Mouse (Mus musculus) gastrocnemius, adult 2 months (tissue): ENCODE data around the gene Gse1. TPM values are rescaled to one million over a fixed set of nuclear protein-coding genes. Genes with fewer than 3 reads are reported as not detected.

Experiments used
- DNase-seq: peaks from one replicate; pipeline ENCODE4 v3.0.0; 2022
- H3K27ac ChIP-seq: fragments of 200-600 bp; 2 replicates; pipeline ENCODE4 v1.8.1; 2022; ENCODE audit warnings: mild to moderate bottlenecking
- H3K4me3 ChIP-seq: fragments of 200-600 bp; 2 replicates; pipeline ENCODE4 v1.8.1; 2022; ENCODE audit warnings: mild to moderate bottlenecking, moderate library complexity
- CTCF ChIP-seq: fragments of 200-600 bp; IDR thresholded peaks from 2 replicates; pipeline ENCODE4 v1.8.1; 2022; ENCODE audit warnings: antibody characterized with exemption, mild to moderate bottlenecking, moderate library complexity
- intact Hi-C: fragments of 180-260 bp; cut with DNase I; formaldehyde crosslinking; loops from one replicate; pipeline ENCODE4 v1.15.1; 2025
- total RNA-seq, 2 experiments: library from RNA; stranded (reverse); gene quantifications; 2 replicates each; pipeline ENCODE4 v1.2.3; 2021

The Gse1 gene
- total RNA-seq, 2 experiments from 2014 or later = 26.5 to 37.3 TPM

DNA sequence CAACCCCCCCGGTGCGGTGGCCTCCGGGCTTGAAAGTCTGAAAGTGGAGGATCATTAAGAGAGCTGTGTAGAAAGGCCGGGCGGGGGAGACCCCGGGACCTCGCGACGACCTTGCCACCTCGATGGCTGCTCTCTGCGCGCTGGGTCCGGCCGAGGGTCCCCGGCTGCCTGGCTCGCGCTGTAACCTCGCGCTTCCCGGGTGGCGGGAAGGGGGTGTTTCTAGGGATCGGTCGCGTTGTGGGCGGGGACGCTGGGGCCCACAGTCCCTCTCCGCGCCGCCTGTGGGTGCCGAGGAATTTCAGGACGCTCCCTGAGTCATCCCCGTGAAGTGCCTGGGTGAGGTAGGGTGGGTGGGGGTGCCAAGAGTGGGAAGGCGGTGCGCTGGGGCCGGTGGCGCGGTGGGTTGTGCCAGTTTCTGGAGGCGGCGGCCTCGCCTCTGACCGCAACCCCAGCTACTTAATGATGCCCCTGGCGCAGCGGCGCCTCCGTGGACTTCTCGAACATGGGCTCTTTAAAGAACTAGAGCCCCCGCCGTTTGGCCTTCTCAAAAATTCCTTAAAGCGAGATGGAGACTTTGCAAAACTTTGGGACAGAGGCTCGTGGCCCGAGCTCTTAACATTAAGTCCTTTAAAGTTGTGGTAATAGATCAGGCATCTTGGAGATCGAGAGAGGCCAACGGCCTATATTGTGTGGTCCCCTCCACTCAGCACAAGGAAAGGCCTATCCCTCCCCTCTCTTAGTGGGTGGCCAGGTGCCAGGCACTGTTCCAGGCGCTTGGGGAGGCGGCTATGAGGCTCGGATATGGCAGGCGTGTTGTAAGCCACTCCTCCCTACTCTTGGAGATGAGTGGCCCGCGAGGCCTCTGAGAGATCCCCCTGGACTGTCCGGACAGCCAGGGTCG is 308.3 kb downstream of the Gse1 start:
- H3K4me3 ChIP-seq = peak overlapping the region; percentile 86
- intact Hi-C loops = loop anchor here (5.0 kb wide), 3 partner anchors 34 to 169 kb away; no protein-coding TSS in a partner anchor
- DNase-seq = peak; percentile 68
- no peak for TF ChIP-seq CTCF
- H3K27ac ChIP-seq = peak overlapping the region; percentile 97

DNA sequence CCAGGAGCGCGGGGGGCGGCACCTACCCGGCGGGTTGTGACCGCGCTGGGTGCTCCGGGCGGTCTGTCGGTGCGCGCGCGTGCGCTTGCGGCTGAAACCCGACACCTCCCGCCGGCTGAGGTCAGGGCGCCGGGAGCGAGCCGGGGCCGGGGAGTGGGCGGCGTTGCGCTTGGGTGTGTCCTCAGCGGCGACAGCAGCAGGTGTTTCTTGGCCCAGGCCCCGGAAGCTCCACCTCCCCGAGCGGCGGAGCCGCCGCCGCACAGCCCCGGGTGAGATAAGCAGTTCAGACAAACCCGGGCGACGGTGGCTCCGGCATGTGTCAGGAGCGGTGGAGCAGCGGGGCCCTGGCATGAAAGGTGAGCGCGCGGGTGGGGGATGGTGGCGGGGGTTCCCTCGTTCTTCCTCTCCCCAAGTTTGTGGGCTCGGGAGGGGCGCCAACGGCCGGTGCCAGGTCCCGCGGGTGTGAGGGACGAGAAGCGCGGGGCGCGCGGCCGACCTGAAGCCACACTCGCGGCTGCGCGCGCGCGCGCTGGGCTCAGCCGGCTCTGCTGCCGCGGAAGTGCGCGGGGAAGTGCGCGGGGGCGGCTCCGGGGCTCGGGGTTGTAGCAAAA is 309.1 kb downstream of the Gse1 start:
- intact Hi-C loops = loop anchor here (5.0 kb wide), 3 partner anchors 35 to 170 kb away; no protein-coding TSS in a partner anchor
- Histone ChIP-seq H3K27ac (peak overlapping the region; percentile 97), H3K4me3 (peak overlapping the region; percentile 86)
- peak; percentile 96 for DNase-seq
- no peak for TF ChIP-seq CTCF

DNA sequence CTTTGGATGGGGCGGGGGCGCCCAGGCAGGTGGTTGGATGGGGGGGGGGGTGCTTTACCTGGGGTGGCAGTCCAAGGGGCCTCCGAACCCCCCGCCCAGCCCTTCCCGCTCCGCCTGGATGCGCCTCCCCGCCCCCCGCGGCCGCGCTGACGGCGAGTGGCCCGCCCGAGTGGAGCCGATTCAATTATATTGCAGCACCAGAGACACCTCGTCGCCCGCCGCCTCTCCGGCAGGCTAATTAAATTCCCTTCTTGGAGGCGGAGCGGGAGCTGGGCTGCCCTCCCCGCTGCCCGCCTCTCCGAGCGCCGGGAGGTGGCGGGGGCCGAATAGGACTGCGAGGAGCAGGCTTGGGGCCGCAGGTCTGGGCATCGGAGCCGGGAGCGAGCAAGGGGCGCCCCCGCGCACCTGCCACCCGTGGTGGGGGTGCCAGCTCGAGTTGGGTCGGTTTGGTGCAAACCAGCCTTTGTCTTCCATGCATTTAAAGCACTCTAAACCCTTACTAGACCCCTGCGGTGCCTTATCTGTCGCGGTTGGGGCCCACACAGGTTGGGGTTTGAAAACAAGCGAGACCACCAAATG is 309.7 kb downstream of the Gse1 start:
- TF ChIP-seq CTCF = no peak
- intact Hi-C loops = loop anchor here (5.0 kb wide), 3 partner anchors 36 to 171 kb away; no protein-coding TSS in a partner anchor
- Histone ChIP-seq H3K4me3 (peak overlapping the region; percentile 86), H3K27ac (peak overlapping the region; percentile 97)
- peak; percentile 84 for DNase-seq

DNA sequence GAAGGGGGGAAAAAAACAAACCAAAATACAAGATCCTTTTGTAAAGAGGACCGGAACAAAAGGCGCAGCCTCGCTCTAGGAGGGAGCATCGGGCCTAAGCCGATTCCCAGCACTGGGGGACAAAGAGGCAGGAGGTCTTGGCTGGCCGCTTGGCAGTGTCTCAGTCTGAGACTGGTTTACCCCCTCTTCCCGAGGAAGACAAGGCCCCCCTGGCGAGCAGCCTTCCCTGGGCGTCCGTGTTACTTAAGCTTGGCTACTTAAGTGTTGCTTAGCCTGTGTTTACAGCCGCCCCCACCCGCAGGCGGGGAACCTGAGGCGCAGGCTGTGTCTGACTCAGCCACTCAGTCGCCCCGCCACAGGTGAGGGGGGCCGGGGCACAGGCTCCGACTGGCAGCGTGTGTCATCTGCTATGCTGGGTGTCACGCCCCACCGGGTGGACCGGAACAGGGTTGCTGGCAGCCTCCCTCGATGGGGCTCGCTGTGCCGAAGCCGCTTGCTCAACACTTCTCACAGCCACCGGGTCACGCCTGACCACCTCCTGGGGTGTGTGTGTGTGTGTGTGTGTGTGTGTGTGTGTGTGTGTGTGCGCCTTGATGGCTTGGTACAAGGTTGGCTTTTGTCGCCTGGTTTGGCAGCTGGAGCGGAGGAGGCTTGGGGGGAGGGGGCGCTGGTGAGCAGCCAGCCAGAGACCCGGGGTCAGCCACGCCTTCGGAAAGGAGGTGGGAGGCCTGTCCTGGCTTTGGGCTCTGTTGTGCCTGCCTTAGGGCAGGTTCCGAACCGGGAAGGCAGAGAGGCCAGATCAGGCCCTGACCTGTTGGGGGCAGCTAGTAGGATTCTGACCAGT is 310.4 kb downstream of the Gse1 start:
- peak overlapping the region; percentile 86 for H3K4me3 ChIP-seq
- DNase-seq = peak; percentile 95
- no peak for TF ChIP-seq CTCF
- peak overlapping the region; percentile 97 for H3K27ac ChIP-seq
- intact Hi-C loops = loop anchor here (5.0 kb wide), 3 partner anchors 36 to 171 kb away; no protein-coding TSS in a partner anchor

DNA sequence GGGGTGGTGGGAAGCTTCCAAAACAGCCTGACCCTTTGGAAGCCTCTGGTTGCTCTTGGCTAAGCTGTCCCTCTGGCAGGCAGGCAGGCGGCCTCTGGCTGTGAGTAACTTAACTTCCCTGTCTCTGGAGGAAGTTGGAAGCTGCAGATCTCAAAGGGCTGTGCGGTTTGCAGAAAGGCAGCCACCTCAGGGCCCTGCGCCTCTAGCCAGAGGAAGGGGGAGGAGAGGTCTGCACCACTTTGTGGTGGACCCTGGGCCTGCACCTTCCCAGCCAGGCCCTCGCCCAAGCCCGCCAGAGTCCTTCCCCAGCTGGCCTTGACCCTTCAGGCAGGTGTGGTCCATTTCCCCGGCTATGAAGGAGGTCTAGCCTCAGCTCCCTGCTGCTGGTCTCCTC is 311.1 kb downstream of the Gse1 start:
- H3K4me3 ChIP-seq = peak overlapping the region; percentile 86
- peak; percentile 75 for DNase-seq
- intact Hi-C loops = loop anchor here (5.0 kb wide), 3 partner anchors 37 to 172 kb away; no protein-coding TSS in a partner anchor

DNA sequence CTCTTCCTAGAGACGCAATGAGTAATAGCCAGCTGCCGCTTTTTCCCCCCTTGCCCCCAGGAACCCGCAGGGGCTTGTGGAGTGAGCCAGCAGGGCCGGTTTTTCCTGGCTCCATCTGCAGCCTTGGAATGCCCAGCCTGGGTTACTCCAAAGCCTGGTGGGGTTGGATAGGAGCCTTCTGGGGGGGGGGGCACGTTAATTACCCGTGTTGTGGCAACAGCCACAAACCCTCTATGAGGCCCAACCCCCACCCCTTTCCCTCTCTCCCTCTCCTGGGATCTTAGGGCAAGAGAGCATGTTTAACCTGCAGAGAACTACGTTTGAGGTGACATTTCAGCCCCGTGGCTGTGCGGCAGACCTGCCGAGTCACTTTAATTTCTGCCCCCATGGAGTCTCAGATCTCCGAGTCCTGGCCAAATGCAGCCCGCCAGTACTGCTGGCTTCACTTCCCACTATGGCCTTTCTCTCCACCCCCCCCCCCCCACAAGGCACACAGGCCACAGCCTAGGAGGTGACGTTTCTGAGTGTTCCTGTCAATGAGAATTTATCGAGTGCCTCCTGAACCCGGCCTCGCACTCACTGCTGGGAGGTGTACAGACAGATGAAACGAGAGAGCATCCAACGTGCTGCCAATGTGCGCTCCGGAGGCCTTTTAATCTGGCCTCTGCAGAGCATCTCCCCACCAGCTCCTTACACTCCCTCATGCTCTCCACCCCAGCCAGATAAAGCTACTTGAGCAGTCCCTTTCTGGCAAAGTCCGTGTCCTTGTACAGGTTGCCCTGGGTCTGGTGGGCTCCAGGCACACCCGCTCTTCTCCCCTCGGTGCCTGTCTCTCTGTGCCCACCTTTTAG is 311.7 kb downstream of the Gse1 start:
- Histone ChIP-seq H3K4me3 (peak overlapping the region; percentile 86), H3K27ac (peak overlapping the region; percentile 97)
- intact Hi-C loops = loop anchor here (5.0 kb wide), 3 partner anchors 38 to 173 kb away; no protein-coding TSS in a partner anchor
- no peak for TF ChIP-seq CTCF
- peak; percentile 83 for DNase-seq

More for the DNA sequence above, 311.1 kb downstream of the Gse1 start:
- H3K27ac ChIP-seq = peak overlapping the region; percentile 97
- no peak for TF ChIP-seq CTCF

DNA sequence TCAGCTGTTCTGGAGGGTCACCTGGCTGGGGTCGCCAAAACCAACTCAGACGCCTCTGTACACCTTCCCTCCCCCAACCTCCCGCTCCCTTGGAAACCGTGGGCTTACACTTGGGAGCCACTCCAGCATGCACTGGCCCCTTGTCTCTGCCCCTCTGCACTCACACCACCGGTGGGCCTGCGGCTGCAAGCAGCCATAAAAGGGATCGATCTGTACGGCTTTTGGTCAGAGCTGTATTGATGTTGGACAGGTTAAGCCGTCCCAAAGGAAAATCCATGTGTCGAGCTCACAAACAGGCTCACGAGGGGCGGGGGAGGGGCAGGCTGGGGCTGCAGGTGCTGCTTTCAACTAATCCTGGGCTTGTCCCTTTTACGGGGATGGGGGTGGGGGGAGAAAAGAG is 314.7 kb downstream of the Gse1 start:
- intact Hi-C loops = no loop called here
- H3K27ac ChIP-seq = peak overlapping the region; percentile 91

DNA sequence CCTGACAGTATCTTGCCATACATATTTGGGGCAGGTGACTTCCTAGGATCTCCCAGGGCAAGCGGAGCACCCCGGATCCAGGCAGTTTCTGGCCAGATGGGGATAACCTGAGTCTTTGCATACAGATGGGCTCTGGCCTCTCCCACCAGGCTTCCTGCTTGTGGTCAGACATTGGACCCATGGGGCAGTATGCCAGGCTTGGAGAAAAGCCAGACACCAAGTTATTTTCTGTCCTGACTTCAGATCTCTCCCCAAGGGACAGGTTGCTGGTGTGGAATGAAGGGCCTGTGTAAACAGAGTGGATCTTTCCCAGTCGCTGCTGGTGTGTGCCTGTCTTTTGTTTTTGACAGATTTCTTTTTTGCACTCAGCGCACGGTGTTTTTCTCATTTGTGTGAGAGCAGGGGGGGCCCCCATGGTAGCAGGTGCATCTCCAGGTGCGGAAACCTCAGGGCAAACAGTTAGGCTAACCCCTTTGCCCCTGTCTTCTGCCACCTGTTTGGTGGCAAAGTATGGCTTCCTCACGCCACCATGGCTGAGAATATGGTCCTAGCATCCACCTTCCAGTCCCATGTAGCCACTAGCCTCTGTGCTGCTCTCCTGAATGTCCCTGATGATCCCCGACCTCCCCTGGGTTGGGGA is 315.3 kb downstream of the Gse1 start:
- H3K4me3 ChIP-seq = peak overlapping the region; percentile 39
- peak; percentile 89 for DNase-seq
- intact Hi-C loops = no loop called here
- H3K27ac ChIP-seq = peak overlapping the region; percentile 91
- TF ChIP-seq CTCF = no peak

More for the DNA sequence above, 314.7 kb downstream of the Gse1 start:
- DNase-seq = no peak
- no peak overlapping the region; the same call in 1 of the 2 replicates for H3K4me3 ChIP-seq
- no peak for TF ChIP-seq CTCF

DNA sequence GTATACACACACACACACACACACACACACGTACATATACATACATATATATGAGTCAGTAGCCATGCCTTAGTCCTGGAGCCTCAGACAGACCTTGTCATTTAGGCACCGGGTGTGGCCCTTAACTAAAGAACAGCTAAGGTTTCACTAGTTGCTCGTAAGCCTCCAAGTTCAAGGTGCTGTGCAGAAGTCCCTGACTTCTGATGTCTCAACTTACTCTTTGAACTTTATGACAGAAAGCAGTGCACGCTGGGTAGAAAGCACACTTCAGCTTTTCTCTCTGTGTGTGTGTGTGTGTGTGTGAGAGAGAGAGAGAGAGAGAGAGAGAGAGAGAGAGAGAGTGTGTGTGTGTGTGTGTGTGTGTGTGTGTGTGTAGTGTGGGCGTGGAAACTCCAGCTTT is 315.9 kb downstream of the Gse1 start:
- intact Hi-C loops = no loop called here
- Histone ChIP-seq H3K27ac (peak overlapping the region; percentile 91), H3K4me3 (no peak overlapping the region)
- no peak for DNase-seq
- TF ChIP-seq CTCF = no peak

DNA sequence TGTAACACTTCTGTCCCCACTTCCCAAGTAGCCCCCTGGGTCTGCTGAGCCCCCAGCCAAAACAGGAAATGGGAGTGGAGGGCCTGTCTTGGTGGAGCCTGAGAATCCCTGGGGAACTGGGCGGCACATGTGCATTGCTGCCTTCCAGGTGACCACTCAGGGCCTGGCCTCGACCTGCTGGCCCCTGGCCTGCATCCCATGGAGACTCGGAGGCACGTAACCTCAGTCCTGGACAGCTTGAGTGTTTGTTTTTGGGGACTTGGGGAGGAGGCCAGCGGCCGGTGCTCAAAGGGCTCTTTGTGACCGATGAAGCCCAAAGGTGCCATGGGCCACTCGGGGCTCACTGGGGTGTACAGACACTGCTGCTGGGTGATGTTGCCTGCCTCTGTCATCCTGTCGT is 319.3 kb downstream of the Gse1 start:
- intact Hi-C loops = no loop called here
- Histone ChIP-seq H3K4me3 (no peak overlapping the region), H3K27ac (peak overlapping the region; percentile 91)
- no peak for DNase-seq
- TF ChIP-seq CTCF = no peak

DNA sequence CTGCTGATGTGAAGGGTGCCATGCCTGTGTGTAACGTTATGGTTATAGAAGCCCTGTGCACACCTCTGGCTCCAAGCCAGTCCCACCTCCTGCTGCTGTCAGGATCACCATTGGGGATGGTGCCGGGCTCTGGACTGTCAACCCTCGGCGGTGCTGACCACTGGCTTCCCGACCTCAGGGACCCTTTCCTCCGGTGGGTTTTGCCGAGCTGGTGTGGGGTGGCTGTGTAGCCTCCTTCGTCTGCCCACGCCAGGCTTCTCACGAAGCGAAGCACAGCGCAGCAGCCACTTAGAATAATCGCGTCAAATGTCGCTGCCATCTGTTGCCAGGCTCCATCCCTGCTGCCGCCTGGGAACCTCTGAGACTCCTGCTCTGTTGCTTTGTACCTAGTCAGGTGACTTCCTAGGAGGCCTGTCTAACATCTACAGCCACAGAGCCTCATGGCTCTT is 320.1 kb downstream of the Gse1 start:
- intact Hi-C loops = no loop called here
- peak overlapping the region; percentile 91 for H3K27ac ChIP-seq

More for the DNA sequence above, 320.1 kb downstream of the Gse1 start:
- no peak overlapping the region for H3K4me3 ChIP-seq
- DNase-seq = no peak
- TF ChIP-seq CTCF = no peak
